Mouse (Mus musculus) CH12.LX (cell line): ENCODE measurements around the gene Ackr4. TPM values are rescaled to one million over a fixed set of nuclear protein-coding genes. Genes with fewer than 3 reads are reported as not detected.
A peak's percentile ranks its signal among the peaks of the same experiment; 100 is the strongest.

ENCODE experiments used
- DNase-seq: peaks from one replicate; pipeline ENCODE4 v3.0.0-alpha.2; 2013; ENCODE audit errors: extremely low read depth
- H3K27ac ChIP-seq: 2 replicates; pipeline ENCODE4 v1.5.1; 2012; ENCODE audit warnings: low read depth, mild to moderate bottlenecking, control low read depth, moderate library complexity; ENCODE audit not compliant: insufficient read depth
- H3K27me3 ChIP-seq: replicated peaks from 2 replicates; pipeline ENCODE3; 2012; ENCODE audit warnings: inconsistent platforms
- H3K36me3 ChIP-seq, 2 experiments: replicated peaks in 1 of 2; 2 replicates each; pipeline versions ENCODE3 to v1.6.1; 2012; ENCODE audit warnings: inconsistent platforms in 1 of 2, low read length in 1 of 2, mild to moderate bottlenecking in 1 of 2, mixed read lengths in 1 of 2, moderate library complexity in 1 of 2; ENCODE audit not compliant: control insufficient read depth in 1 of 2, insufficient read depth in 1 of 2
- H3K4me1 ChIP-seq, 2 experiments: 2 replicates each; pipeline ENCODE4 v1.6.1; 2012; ENCODE audit warnings: inconsistent platforms in 1 of 2, moderate library complexity in 1 of 2; ENCODE audit not compliant: insufficient read depth in 2 of 2, control insufficient read depth in 1 of 2
- H3K4me2 ChIP-seq: 2 replicates; pipeline ENCODE4 v1.6.1; 2012; ENCODE audit warnings: low read depth, mild to moderate bottlenecking, control low read depth; ENCODE audit not compliant: poor library complexity, insufficient read depth, severe bottlenecking
- H3K4me3 ChIP-seq, 3 experiments: fragments of 150-350 bp in 1 of 3; sonication (generic) in 1 of 3; replicated peaks in 1 of 3; 2 replicates each; pipeline versions ENCODE3 to v1.5.1; 2011 to 2012; ENCODE audit warnings: low read depth in 2 of 3, low read length in 2 of 3, mild to moderate bottlenecking in 2 of 3, moderate library complexity in 2 of 3, control low read depth in 1 of 3, improper control_type of control experiment in 1 of 3, inconsistent platforms in 1 of 3, mixed read lengths in 1 of 3; ENCODE audit not compliant: poor library complexity in 1 of 3
- H3K79me2 ChIP-seq: replicated peaks from 2 replicates; pipeline ENCODE4 v1.6.1; 2012; ENCODE audit warnings: mild to moderate bottlenecking, moderate library complexity; ENCODE audit not compliant: control insufficient read depth, poor library complexity, insufficient read depth, severe bottlenecking; ENCODE audit errors: extremely low read depth
- H3K9ac ChIP-seq: 2 replicates; pipeline ENCODE4 v1.6.1; 2012; ENCODE audit warnings: low read depth, mild to moderate bottlenecking, control low read depth, moderate library complexity; ENCODE audit not compliant: insufficient read depth
- H3K9me3 ChIP-seq: replicated peaks from 2 replicates; pipeline ENCODE3; 2012; ENCODE audit warnings: low read length, inconsistent platforms, mixed read lengths
- BHLHE40 ChIP-seq: IDR thresholded peaks from 2 replicates; pipeline ENCODE4 v1.6.1; 2011; ENCODE audit warnings: mild to moderate bottlenecking, low read depth, low read length, improper control_type of control experiment
- CHD1 ChIP-seq: IDR thresholded peaks from 2 replicates; pipeline ENCODE4 v1.6.1; 2012; ENCODE audit warnings: low read depth, low read length, improper control_type of control experiment, inconsistent platforms
- CHD2 ChIP-seq: IDR thresholded peaks from 2 replicates; pipeline ENCODE4 v1.6.1; 2011; ENCODE audit warnings: low read length, improper control_type of control experiment
- EP300 ChIP-seq: IDR thresholded peaks from 2 replicates; pipeline ENCODE4 v1.6.1; 2011; ENCODE audit warnings: low read length, improper control_type of control experiment
- ETS1 ChIP-seq: conservative IDR thresholded peaks from 2 replicates; pipeline ENCODE4 v1.6.1; 2012; ENCODE audit warnings: low read depth, mild to moderate bottlenecking, inconsistent platforms, low read length, improper control_type of control experiment, moderate library complexity
- IRF4 ChIP-seq: IDR thresholded peaks from 2 replicates; pipeline ENCODE4 v1.6.1; 2014; ENCODE audit warnings: low read depth, mild to moderate bottlenecking, inconsistent platforms, low read length, improper control_type of control experiment
- JUN ChIP-seq: IDR thresholded peaks from 2 replicates; pipeline ENCODE4 v1.6.1; 2011; ENCODE audit warnings: low read depth, mild to moderate bottlenecking, low read length, improper control_type of control experiment, moderate library complexity; ENCODE audit not compliant: insufficient read depth
- MEF2A ChIP-seq: IDR thresholded peaks from 2 replicates; pipeline ENCODE4 v1.6.1; 2014; ENCODE audit warnings: low read depth, mild to moderate bottlenecking, inconsistent platforms, low read length, improper control_type of control experiment, borderline replicate concordance
- MXI1 ChIP-seq: IDR thresholded peaks from 2 replicates; pipeline ENCODE4 v1.6.1; 2011; ENCODE audit warnings: mild to moderate bottlenecking, low read depth, low read length, improper control_type of control experiment
- MYC ChIP-seq: IDR thresholded peaks from 2 replicates; pipeline ENCODE4 v1.6.1; 2011; ENCODE audit warnings: low read depth, mild to moderate bottlenecking, improper control_type of control experiment, low read length
- POLR2AphosphoS2 ChIP-seq: IDR thresholded peaks from 2 replicates; pipeline ENCODE4 v1.6.1; 2011; ENCODE audit warnings: low read depth, low read length, improper control_type of control experiment
- TCF12 ChIP-seq: IDR thresholded peaks from 2 replicates; pipeline ENCODE4 v1.6.1; 2014; ENCODE audit warnings: low read depth, mild to moderate bottlenecking, inconsistent platforms, low read length, improper control_type of control experiment
- USF1 ChIP-seq: IDR thresholded peaks from 2 replicates; pipeline ENCODE4 v1.6.1; 2014; ENCODE audit warnings: low read depth, mild to moderate bottlenecking, inconsistent platforms, low read length, improper control_type of control experiment
- ZNF384 ChIP-seq: IDR thresholded peaks from 2 replicates; pipeline ENCODE4 v1.6.1; 2012; ENCODE audit warnings: low read depth, low read length, improper control_type of control experiment, inconsistent platforms
- dilution Hi-C: fragments of 300-500 bp; cut with MboI; formaldehyde crosslinking; loops from 2 replicates; pipeline ENCODE4 v1.14.3; 2020; ENCODE audit warnings: low sequenced_read_pairs; ENCODE audit not compliant: extremely low pct_unique_long_range_greater_than_20kb, extremely low pct_ligation_motif_present
- in situ Hi-C: fragments of 300-500 bp; cut with MboI; formaldehyde crosslinking; loops from 3 replicates; pipeline ENCODE4 v1.14.3; 2019; ENCODE audit warnings: low sequenced_read_pairs, low pct_ligation_motif_present, low pct_unique_long_range_greater_than_20kb, mixed read lengths
- polyA plus RNA-seq: library from polyadenylated mRNA; unstranded; fragments of >175 nt; gene quantifications from 2 replicates; pipeline ENCODE4 v1.2.1, GENCODE M21; 2012; ENCODE audit warnings: low read depth; ENCODE audit not compliant: insufficient read length
- total RNA-seq, 2 experiments: library from RNA; depleted of rRNA; stranded (reverse); fragments of 300-350 nt in 1 of 2; fragments of >200 nt in 1 of 2; gene quantifications; 2 replicates each; pipeline ENCODE4 v1.2.3; 2012 to 2014

Ackr4 gene
- total and polyA plus RNA-seq, 3 experiments, result 0.17 to 0.39 (median 0.33) TPM

DNA sequence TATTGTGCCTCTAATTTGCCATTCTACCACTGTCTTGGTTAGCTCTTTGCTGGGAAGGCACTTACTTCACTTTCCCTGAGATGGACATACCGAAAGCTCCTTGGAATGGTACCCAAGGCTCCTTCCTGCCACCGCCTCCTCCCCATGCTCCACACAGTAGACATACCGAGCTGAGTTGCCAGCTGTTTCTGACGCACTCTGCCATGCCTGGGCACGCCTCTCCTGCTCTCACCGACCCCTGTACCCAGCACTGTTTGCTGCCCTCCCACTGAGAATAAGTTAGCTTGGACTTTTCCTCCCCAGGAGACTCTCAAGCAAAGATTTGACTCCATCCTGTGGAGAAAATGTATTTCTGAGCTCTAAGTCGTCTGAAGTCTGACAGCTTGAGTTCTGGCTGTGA lies 25.9 kb downstream of the Ackr4 start:
- no peak for DNase-seq
- H3K9me3 ChIP-seq, result no peaks in the 10 kb centered on the region
- peaks cover 17 to 84% of the 10 kb centered on the region in 2 experiments for H3K4me1 ChIP-seq
- no peak overlapping the region for H3K4me3 ChIP-seq
- H3K9ac ChIP-seq, result no peak overlapping the region
- TF ChIP-seq IRF4 (no peak), MXI1 (no peak), POLR2AphosphoS2 (no peak), ZNF384 (no peak)
- no peak overlapping the region for H3K27ac ChIP-seq
- no peaks in the 10 kb centered on the region for H3K79me2 ChIP-seq
- in situ Hi-C loops (no loop called here), dilution Hi-C loops (no loop called here)
- no peak overlapping the region for H3K4me2 ChIP-seq
- peaks cover 0 to 14% of the 10 kb centered on the region in 2 experiments for H3K36me3 ChIP-seq
- H3K27me3 ChIP-seq, result no peaks in the 10 kb centered on the region

DNA sequence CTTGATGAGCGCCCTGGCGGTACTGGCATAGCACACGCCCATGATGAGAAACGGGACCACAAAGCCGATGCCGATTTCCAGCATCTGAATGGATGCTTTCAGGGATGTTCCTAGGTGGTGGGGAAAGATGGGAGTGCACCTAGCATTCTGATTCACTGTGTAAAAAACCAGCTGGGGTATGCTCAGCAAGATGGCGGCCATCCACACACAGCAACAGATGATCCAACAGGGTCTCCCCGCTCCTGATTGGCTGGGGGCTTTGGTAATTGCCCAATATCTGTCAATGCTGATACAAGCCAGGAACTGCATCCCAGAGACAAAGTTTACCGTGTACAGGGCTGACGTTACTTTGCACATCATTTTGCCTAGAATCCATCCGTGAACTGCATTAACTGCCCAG lies 27.7 kb downstream of the Ackr4 start:
- H3K4me3 ChIP-seq, result no peak overlapping the region
- no peak for TF ChIP-seq MYC
- TF ChIP-seq MXI1, result no peak
- TF ChIP-seq CHD1, result no peak
- no peak for TF ChIP-seq TCF12
- peak; percentile 54; the same call in 1 of the 2 replicates for TF ChIP-seq CHD2
- TF ChIP-seq EP300, result no peak
- no peak overlapping the region for H3K27ac ChIP-seq
- no peak overlapping the region for H3K9ac ChIP-seq
- peaks cover 17 to 74% of the 10 kb centered on the region in 2 experiments for H3K4me1 ChIP-seq
- H3K36me3 ChIP-seq, result peaks cover 0 to 25% of the 10 kb centered on the region in 2 experiments
- no peaks in the 10 kb centered on the region for H3K27me3 ChIP-seq
- dilution Hi-C loops (no loop called here), in situ Hi-C loops (no loop called here)
- H3K4me2 ChIP-seq, result no peak overlapping the region
- no peak for DNase-seq
- H3K79me2 ChIP-seq, result no peaks in the 10 kb centered on the region
- H3K9me3 ChIP-seq, result no peaks in the 10 kb centered on the region

DNA sequence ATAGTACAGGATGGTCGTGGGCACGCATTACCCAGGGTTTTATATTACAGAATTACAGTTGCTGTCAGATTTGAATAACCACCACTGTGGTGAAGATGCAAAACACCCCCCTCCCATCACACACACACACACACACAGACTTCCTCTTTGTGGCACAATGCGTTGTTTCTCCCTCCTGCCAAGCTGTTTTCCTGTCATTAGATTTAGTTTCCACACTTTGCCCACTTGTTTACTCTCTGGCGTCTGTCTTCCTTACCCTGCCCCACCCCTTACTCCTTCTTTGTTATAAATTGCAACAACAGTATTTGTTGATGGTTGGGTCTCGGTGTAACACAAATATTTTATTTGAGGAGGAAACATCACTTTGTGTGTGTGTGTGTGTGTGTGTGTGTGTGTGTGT lies 28.5 kb downstream of the Ackr4 start:
- H3K79me2 ChIP-seq, result no peaks in the 10 kb centered on the region
- H3K9me3 ChIP-seq, result no peaks in the 10 kb centered on the region

More for the DNA sequence above, 28.5 kb downstream of the Ackr4 start:
- peak; percentile 68 for DNase-seq
- Histone ChIP-seq H3K4me3 (no peak overlapping the region), H3K9ac (no peak overlapping the region), H3K4me1 (peaks cover 14 to 68% of the 10 kb centered on the region in 2 experiments), H3K36me3 (peaks cover 0 to 25% of the 10 kb centered on the region in 2 experiments), H3K4me2 (no peak overlapping the region), H3K27ac (no peak overlapping the region), H3K27me3 (no peaks in the 10 kb centered on the region)
- TF ChIP-seq JUN, result no peak
- TF ChIP-seq CHD2, result no peak
- peak; percentile 19; the same call in 1 of the 2 replicates for TF ChIP-seq ETS1
- TF ChIP-seq USF1, result no peak
- TF ChIP-seq BHLHE40, result peak; percentile 60
- TF ChIP-seq MEF2A, result no peak
- dilution Hi-C loops, result no loop called here
- in situ Hi-C loops, result no loop called here
